Mouse (Mus musculus) olfactory bulb, adult 2 months (tissue): ENCODE data around the gene Hist1h2ah.

Source experiments
- CTCF ChIP-seq: fragments of 200-500 bp; IDR thresholded peaks from 2 replicates; pipeline ENCODE4 v1.5.1; 2012; ENCODE audit warnings: low read depth, mild to moderate bottlenecking, low read length, moderate library complexity; ENCODE audit not compliant: insufficient read depth
- POLR2A ChIP-seq: fragments of 200-500 bp; IDR thresholded peaks from 2 replicates; pipeline ENCODE4 v1.6.1; 2012; ENCODE audit warnings: mild to moderate bottlenecking, low read depth, low read length, moderate library complexity; ENCODE audit not compliant: insufficient read depth

- TF ChIP-seq CTCF, result no peak
- no peak for TF ChIP-seq POLR2A
Measured at GRCm38 (mm10) chr13:22021581-22021980, 13.8 kb downstream of the Hist1h2ah start.
